Mouse (Mus musculus): ENCODE data around the gene Plcb4. TPM values are rescaled to one million over a fixed set of nuclear protein-coding genes. Genes with fewer than 3 reads are reported as not detected.

Gene Plcb4
- total RNA-seq, 1 experiment, result 24.0 TPM

- in situ Hi-C loops (cut with MboI; ENCODE audit: low sequenced_read_pairs in 2 of 2, unreplicated experiment in 2 of 2), result no loop called here
- Histone ChIP-seq H3K9me3 (ENCODE audit: control insufficient read depth, insufficient read depth, low read depth, low read length) (no peaks in the 10 kb centered on the region), H3K4me1 (ENCODE audit: control insufficient read depth in 2 of 2, insufficient read depth in 2 of 2, low read length in 2 of 2, poor library complexity in 1 of 2) (peaks cover 0 to 3% of the 10 kb centered on the region in 2 experiments), H3K27ac (ENCODE audit: insufficient read depth, low read depth, low read length, poor library complexity, severe bottlenecking) (no peak overlapping the region), H3K9ac (ENCODE audit: insufficient read depth, low read depth, low read length, poor library complexity, severe bottlenecking) (no peak overlapping the region), H3K36me3 (ENCODE audit: control insufficient read depth, insufficient read depth, low read length, poor library complexity, severe bottlenecking) (no peaks in the 10 kb centered on the region), H3K4me3 (ENCODE audit: insufficient read depth in 1 of 2, low read depth in 1 of 2, low read length in 2 of 2, poor library complexity in 1 of 2, severe bottlenecking in 1 of 2) (no peak overlapping the region)
- no peak for TF ChIP-seq ZNF384 (IDR thresholded peaks at IDR 0.05; ENCODE audit: low read depth, low read length)
- TF ChIP-seq HCFC1 (IDR thresholded peaks at IDR 0.05; ENCODE audit: borderline replicate concordance, insufficient read depth, low read length), result no peak
- TF ChIP-seq MAFK (IDR thresholded peaks at IDR 0.05; ENCODE audit: insufficient read depth, low read depth, low read length), result no peak
- no peak for TF ChIP-seq ZC3H11A (IDR thresholded peaks at IDR 0.05; ENCODE audit: borderline replicate concordance, low read depth, low read length)
- no peak for TF ChIP-seq CHD2 (IDR thresholded peaks at IDR 0.05; ENCODE audit: low read depth, low read length)
- DNase-seq (ENCODE audit: low read depth, low spot score), result no peak
Observed at GRCm38 (mm10) chr2:135767535-135767934, 108.7 kb downstream of the Plcb4 start.

DNA sequence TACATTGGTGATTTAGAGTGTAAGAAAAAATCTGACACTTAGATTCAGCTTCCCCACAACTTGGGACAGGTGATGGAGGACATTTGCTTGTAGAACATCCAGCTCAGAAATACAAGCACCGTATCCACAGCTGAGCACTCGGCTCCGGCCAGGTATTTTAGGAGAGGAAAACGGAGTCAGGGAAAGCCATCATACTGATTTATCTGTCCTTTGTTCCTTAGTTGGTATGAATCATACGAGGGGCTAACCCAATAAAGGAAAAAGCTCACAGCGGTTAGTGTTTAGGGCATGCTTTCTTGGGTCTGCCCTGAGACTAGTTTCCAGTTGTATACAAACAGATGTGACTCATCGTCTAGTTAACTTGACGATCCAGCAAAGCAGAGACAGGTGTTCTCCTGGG is 110.9 kb downstream of the Plcb4 start:
- H3K9me3 ChIP-seq (ENCODE audit: control insufficient read depth, insufficient read depth, low read depth, low read length), result no peaks in the 10 kb centered on the region
- H3K9ac ChIP-seq (ENCODE audit: insufficient read depth, low read depth, low read length, poor library complexity, severe bottlenecking), result no peak overlapping the region; the same call in 1 of the 2 replicates
- no peak for DNase-seq (ENCODE audit: low read depth, low spot score)
- in situ Hi-C loops (cut with MboI; ENCODE audit: low sequenced_read_pairs in 2 of 2, unreplicated experiment in 2 of 2), result no loop called here
- no peak overlapping the region for H3K27ac ChIP-seq (ENCODE audit: insufficient read depth, low read depth, low read length, poor library complexity, severe bottlenecking)
- no peaks in the 10 kb centered on the region for H3K36me3 ChIP-seq (ENCODE audit: control insufficient read depth, insufficient read depth, low read length, poor library complexity, severe bottlenecking)
- TF ChIP-seq CHD2 (IDR thresholded peaks at IDR 0.05; ENCODE audit: low read depth, low read length) (no peak), ZNF384 (IDR thresholded peaks at IDR 0.05; ENCODE audit: low read depth, low read length) (no peak), ZC3H11A (IDR thresholded peaks at IDR 0.05; ENCODE audit: borderline replicate concordance, low read depth, low read length) (no peak), MAFK (IDR thresholded peaks at IDR 0.05; ENCODE audit: insufficient read depth, low read depth, low read length) (no peak), HCFC1 (IDR thresholded peaks at IDR 0.05; ENCODE audit: borderline replicate concordance, insufficient read depth, low read length) (no peak)
- H3K4me3 ChIP-seq (ENCODE audit: insufficient read depth in 1 of 2, low read depth in 1 of 2, low read length in 2 of 2, poor library complexity in 1 of 2, severe bottlenecking in 1 of 2), result peak overlapping the region; percentile 41 to 93; a peak in 3 of 4 replicates
- H3K4me1 ChIP-seq (ENCODE audit: control insufficient read depth in 2 of 2, insufficient read depth in 2 of 2, low read length in 2 of 2, poor library complexity in 1 of 2), result peaks cover 0 to 3% of the 10 kb centered on the region in 2 experiments

DNA sequence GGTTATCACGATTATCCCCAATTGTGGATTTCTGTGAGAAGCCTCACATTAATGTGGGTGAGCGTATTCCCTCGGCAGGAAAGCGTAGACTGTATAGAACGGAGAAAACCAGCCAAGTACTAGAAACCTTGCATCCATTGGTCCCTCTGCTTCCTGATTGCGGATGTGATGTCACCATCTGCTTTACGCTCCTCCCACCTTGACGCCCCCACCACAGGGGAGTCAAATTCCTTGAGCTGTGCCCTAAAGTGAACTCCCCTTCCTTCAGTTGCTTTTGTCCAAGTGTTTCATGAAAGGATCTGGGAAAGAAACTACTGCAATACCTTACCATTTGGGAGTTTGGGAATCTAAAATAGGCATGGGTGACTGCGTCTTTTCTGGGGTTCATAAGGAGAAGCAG is 111.4 kb downstream of the Plcb4 start:
- no peak for TF ChIP-seq ZC3H11A (IDR thresholded peaks at IDR 0.05; ENCODE audit: borderline replicate concordance, low read depth, low read length)
- TF ChIP-seq ZNF384 (IDR thresholded peaks at IDR 0.05; ENCODE audit: low read depth, low read length), result no peak
- TF ChIP-seq HCFC1 (IDR thresholded peaks at IDR 0.05; ENCODE audit: borderline replicate concordance, insufficient read depth, low read length), result no peak
- no peak for TF ChIP-seq CHD2 (IDR thresholded peaks at IDR 0.05; ENCODE audit: low read depth, low read length)
- no peak for TF ChIP-seq MAFK (IDR thresholded peaks at IDR 0.05; ENCODE audit: insufficient read depth, low read depth, low read length)
- Histone ChIP-seq H3K36me3 (ENCODE audit: control insufficient read depth, insufficient read depth, low read length, poor library complexity, severe bottlenecking) (no peaks in the 10 kb centered on the region), H3K4me3 (ENCODE audit: insufficient read depth in 1 of 2, low read depth in 1 of 2, low read length in 2 of 2, poor library complexity in 1 of 2, severe bottlenecking in 1 of 2) (peak overlapping the region; percentile 41 to 93; a peak in 3 of 4 replicates), H3K27ac (ENCODE audit: insufficient read depth, low read depth, low read length, poor library complexity, severe bottlenecking) (no peak overlapping the region), H3K9ac (ENCODE audit: insufficient read depth, low read depth, low read length, poor library complexity, severe bottlenecking) (no peak overlapping the region; the same call in 1 of the 2 replicates), H3K4me1 (ENCODE audit: control insufficient read depth in 2 of 2, insufficient read depth in 2 of 2, low read length in 2 of 2, poor library complexity in 1 of 2) (no peaks in the 10 kb centered on the region; a peak in 3 of 4 replicates), H3K9me3 (ENCODE audit: control insufficient read depth, insufficient read depth, low read depth, low read length) (no peaks in the 10 kb centered on the region)
- no peak for DNase-seq (ENCODE audit: low read depth, low spot score)
- in situ Hi-C loops (cut with MboI; ENCODE audit: low sequenced_read_pairs in 2 of 2, unreplicated experiment in 2 of 2), result no loop called here

DNA sequence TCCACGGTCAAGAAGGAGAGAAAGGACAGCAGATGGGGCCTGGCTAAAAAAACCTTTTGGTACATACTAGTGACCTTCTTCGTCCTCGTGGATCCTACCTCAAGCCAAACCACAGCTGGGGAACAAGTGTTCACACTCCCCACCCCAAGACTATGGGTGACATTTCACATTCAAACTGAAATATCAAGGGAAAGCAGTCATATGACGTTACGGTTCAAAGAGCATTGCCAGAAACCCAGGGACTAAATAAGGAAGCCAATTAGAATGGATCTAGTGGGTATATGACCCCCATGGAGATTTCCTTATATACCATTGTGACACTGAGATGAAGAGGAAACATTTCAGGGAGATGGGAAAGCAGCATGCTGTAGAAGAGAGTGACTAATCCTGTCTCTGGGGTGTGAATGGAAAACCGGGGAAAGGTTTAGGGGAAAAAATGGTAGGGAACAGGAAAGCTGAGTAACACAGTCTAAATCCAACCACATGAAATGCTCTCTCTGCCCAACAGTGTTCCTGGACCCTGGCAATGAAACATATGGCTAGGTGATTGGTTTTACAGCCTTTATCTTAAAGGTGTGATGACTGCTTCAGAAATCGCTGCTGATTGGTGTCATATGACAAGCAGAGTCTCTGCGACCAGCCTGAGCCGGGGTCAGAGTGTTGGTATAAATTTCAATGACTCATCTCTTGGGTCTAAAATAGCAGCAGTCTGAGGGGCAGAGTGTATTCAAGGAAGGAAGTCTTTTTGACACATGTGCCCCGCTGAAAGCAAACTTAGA is 114.6 kb downstream of the Plcb4 start:
- H3K36me3 ChIP-seq (ENCODE audit: control insufficient read depth, insufficient read depth, low read length, poor library complexity, severe bottlenecking), result no peaks in the 10 kb centered on the region
- in situ Hi-C loops (cut with MboI; ENCODE audit: low sequenced_read_pairs in 2 of 2, unreplicated experiment in 2 of 2), result no loop called here
- no peak overlapping the region for H3K27ac ChIP-seq (ENCODE audit: insufficient read depth, low read depth, low read length, poor library complexity, severe bottlenecking)
- DNase-seq (ENCODE audit: low read depth, low spot score), result no peak
- no peaks in the 10 kb centered on the region; a peak in 2 of 4 replicates for H3K4me1 ChIP-seq (ENCODE audit: control insufficient read depth in 2 of 2, insufficient read depth in 2 of 2, low read length in 2 of 2, poor library complexity in 1 of 2)
- no peak for TF ChIP-seq MAFK (IDR thresholded peaks at IDR 0.05; ENCODE audit: insufficient read depth, low read depth, low read length)
- no peak for TF ChIP-seq HCFC1 (IDR thresholded peaks at IDR 0.05; ENCODE audit: borderline replicate concordance, insufficient read depth, low read length)
- TF ChIP-seq ZC3H11A (IDR thresholded peaks at IDR 0.05; ENCODE audit: borderline replicate concordance, low read depth, low read length), result no peak
- no peak for TF ChIP-seq ZNF384 (IDR thresholded peaks at IDR 0.05; ENCODE audit: low read depth, low read length)
- no peak for TF ChIP-seq CHD2 (IDR thresholded peaks at IDR 0.05; ENCODE audit: low read depth, low read length)
- no peak overlapping the region for H3K4me3 ChIP-seq (ENCODE audit: insufficient read depth in 1 of 2, low read depth in 1 of 2, low read length in 2 of 2, poor library complexity in 1 of 2, severe bottlenecking in 1 of 2)
- H3K9me3 ChIP-seq (ENCODE audit: control insufficient read depth, insufficient read depth, low read depth, low read length), result no peaks in the 10 kb centered on the region
- no peak overlapping the region for H3K9ac ChIP-seq (ENCODE audit: insufficient read depth, low read depth, low read length, poor library complexity, severe bottlenecking)
